Mouse (Mus musculus) G1E (cell line): ENCODE data around the gene Kcnk7.

Experiments used
- CTCF ChIP-seq: IDR thresholded peaks from 2 replicates; pipeline ENCODE4 v1.5.1; 2012; ENCODE audit warnings: low read depth, low read length, inconsistent platforms, mixed read lengths
- GATA1 ChIP-seq: IDR thresholded peaks from 2 replicates; pipeline ENCODE4 v1.6.1; 2012; ENCODE audit warnings: borderline replicate concordance, low read length, inconsistent platforms, mixed read lengths

GRCm38 (mm10) chr19:5686437-5686836, 17.7 kb upstream of the Kcnk7 start:
- no peak for TF ChIP-seq GATA1
- TF ChIP-seq CTCF = no peak
